Mouse (Mus musculus) brown adipose tissue, adult 24 weeks (tissue): ENCODE results near the gene Gm28047. TPM values are rescaled to one million over a fixed set of nuclear protein-coding genes. Genes with fewer than 3 reads are reported as not detected.

Source experiments
- H3K27ac ChIP-seq: fragments of 200-500 bp; replicated peaks from 2 replicates; pipeline ENCODE4 v1.5.1; 2012; ENCODE audit warnings: low read depth, mild to moderate bottlenecking, low read length
- H3K4me1 ChIP-seq: fragments of 200-500 bp; 2 replicates; pipeline ENCODE4 v1.6.1; 2012; ENCODE audit warnings: low read length, mixed read lengths; ENCODE audit not compliant: control insufficient read depth, insufficient read depth, insufficient read length
- H3K4me3 ChIP-seq: fragments of 200-500 bp; 2 replicates; pipeline ENCODE4 v1.5.1; 2012; ENCODE audit warnings: low read depth, mild to moderate bottlenecking, low read length, moderate library complexity; ENCODE audit not compliant: insufficient read depth
- polyA plus RNA-seq: library from polyadenylated mRNA; stranded (reverse); fragments of >200 nt; gene quantifications from 2 replicates; pipeline ENCODE4 v1.2.4, GENCODE M21; 2012; ENCODE audit not compliant: missing spikeins, insufficient read depth, insufficient read length

Gm28047 gene
- polyA plus RNA-seq, 1 experiment, result 0.75 TPM

GRCm38 (mm10) chr15:102483136-102483535, 141.7 kb downstream of the Gm28047 start:
- Histone ChIP-seq H3K4me3 (no peak overlapping the region), H3K4me1 (no peaks in the 10 kb centered on the region), H3K27ac (no peak overlapping the region)

- H3K27ac ChIP-seq, result no peak overlapping the region
- no peak overlapping the region for H3K4me3 ChIP-seq
- no peaks in the 10 kb centered on the region for H3K4me1 ChIP-seq
Measured at GRCm38 (mm10) chr15:102474520-102474919, 150.3 kb downstream of the Gm28047 start.

Other genes with a start within 250 kb of the Gm28047 start
- gene Sp1, start 218.9 kb downstream of the Gm28047 start, polyA plus RNA-seq, result 16.1 and 17.9 TPM in 2 replicates
- 1.9 and 4.0 TPM in 2 replicates for gene Amhr2, start 179.7 kb downstream of the Gm28047 start, polyA plus RNA-seq
- 36.8 and 54.7 TPM in 2 replicates for gene Prr13, start 166.0 kb downstream of the Gm28047 start, polyA plus RNA-seq
- gene Pcbp2, start 154.5 kb downstream of the Gm28047 start, polyA plus RNA-seq, result 331 and 338 TPM in 2 replicates
- gene Gm10337, start 121.3 kb downstream of the Gm28047 start, polyA plus RNA-seq, result not detected in 2 replicates
- gene Map3k12, start 108.0 kb downstream of the Gm28047 start, polyA plus RNA-seq, result 1.9 and 2.1 TPM in 2 replicates
- 21.2 and 23.6 TPM in 2 replicates for gene Tarbp2, start 106.9 kb downstream of the Gm28047 start, polyA plus RNA-seq
- gene Npff, start 100.1 kb downstream of the Gm28047 start, polyA plus RNA-seq, result 1.2 TPM in 1 of 2 replicates, not detected in the other
- gene Atf7, start 397 bp upstream of the Gm28047 start, polyA plus RNA-seq, result 40.1 and 58.7 TPM in 2 replicates
- 209 and 274 TPM in 2 replicates for gene Atp5g2, start 47.3 kb upstream of the Gm28047 start, polyA plus RNA-seq
- gene Calcoco1, start 97.1 kb upstream of the Gm28047 start, polyA plus RNA-seq, result 43.5 and 58.5 TPM in 2 replicates